Comparison of ENCODE assay signal across 25 mouse cellular contexts in the genomic region with DNA sequence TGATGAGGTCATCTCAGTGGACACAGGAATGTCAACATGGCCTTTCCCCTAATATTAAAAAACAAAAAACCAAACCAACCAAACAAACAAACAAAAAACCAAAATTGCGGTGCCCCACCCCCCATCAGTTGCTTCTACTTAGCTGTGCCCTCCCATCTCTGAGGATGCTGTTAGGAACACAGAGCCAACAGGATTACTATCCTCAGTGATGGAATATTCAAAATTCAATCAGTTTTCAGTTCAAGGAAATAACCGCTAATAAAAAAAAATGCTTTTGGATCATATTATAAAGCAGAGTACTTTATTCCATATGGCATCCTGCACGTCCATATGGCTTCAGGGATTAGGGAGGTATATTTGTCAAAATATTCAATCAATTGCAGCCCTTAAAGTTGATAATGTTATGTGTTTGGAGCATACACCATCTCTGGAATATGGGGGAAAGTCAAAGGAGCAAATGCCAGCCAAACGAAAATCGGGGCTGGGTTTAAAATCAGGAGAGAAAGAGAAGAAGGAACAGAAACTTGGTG.
"Had no signal": no experiment of that assay in that cellular context is flagged by ENCODE, and none has a peak within 500 bp of the region (broad histone marks: within the 10 kb centered on the region; RNA-seq: fewer than 3 reads in every experiment).

No protein-coding gene starts in this region.

- H3K4me2 ChIP-seq: heart, embryonic 12.5 days; hindbrain, embryonic 12.5 days; hindbrain, embryonic 14.5 days; intestine, embryonic 15.5 days; limb, embryonic 13.5 days; limb, embryonic 15.5 days; liver, embryonic 12.5 days had no signal

- ATAC-seq: hindbrain, embryonic 16.5 days; inflammation-experienced regulatory T-cells, adult 6 months; intestine, embryonic 15.5 days; intestine, postnatal 0 days; liver, embryonic 12.5 days had no signal

- DNase-seq: gastrocnemius, postnatal 10 days; gastrocnemius, postnatal 25 days; heart, adult 18-20 months; heart, postnatal 10 days; heart, postnatal 4 days; kidney, adult 18-20 months; kidney, adult 8-10 months; kidney, postnatal 10 days; kidney, postnatal 36 days; layer of hippocampus, postnatal 36 days; left cerebral cortex, postnatal 4 days; lung, adult 18-20 months had no signal

- H3K27me3 ChIP-seq: heart, embryonic 12.5 days; hindbrain, embryonic 12.5 days; intestine, embryonic 15.5 days; limb, embryonic 13.5 days; limb, embryonic 15.5 days; liver, embryonic 12.5 days had no signal

- H3K4me3 ChIP-seq: heart, embryonic 10.5 days; heart, embryonic 12.5 days; hindbrain, embryonic 10.5 days; hindbrain, embryonic 12.5 days; intestine, embryonic 15.5 days; limb, embryonic 13.5 days; limb, embryonic 15.5 days; liver, embryonic 12.5 days had no signal

- H3K9ac ChIP-seq: heart, embryonic 12.5 days; hindbrain, embryonic 12.5 days; hindbrain, embryonic 14.5 days; intestine, embryonic 15.5 days; limb, embryonic 13.5 days; limb, embryonic 15.5 days; liver, embryonic 12.5 days; liver, embryonic 14.5 days had no signal

- H3K4me1 ChIP-seq: heart, embryonic 10.5 days; hindbrain, embryonic 10.5 days; hindbrain, embryonic 12.5 days; intestine, embryonic 15.5 days; limb, embryonic 13.5 days; limb, embryonic 15.5 days; liver, embryonic 12.5 days had no signal

- H3K36me3 ChIP-seq: heart, embryonic 10.5 days; heart, embryonic 12.5 days; hindbrain, embryonic 10.5 days; hindbrain, embryonic 12.5 days; intestine, embryonic 15.5 days; limb, embryonic 13.5 days; limb, embryonic 15.5 days; liver, embryonic 12.5 days had no signal

- H3K27ac ChIP-seq: heart, embryonic 10.5 days; hindbrain, embryonic 10.5 days; hindbrain, embryonic 12.5 days; hindbrain, embryonic 14.5 days; intestine, embryonic 15.5 days; limb, embryonic 13.5 days; limb, embryonic 15.5 days; liver, embryonic 12.5 days; liver, embryonic 14.5 days had no signal

- H3K9me3 ChIP-seq: heart, embryonic 10.5 days; hindbrain, embryonic 10.5 days; hindbrain, embryonic 12.5 days; intestine, embryonic 15.5 days; limb, embryonic 13.5 days; limb, embryonic 15.5 days; liver, embryonic 12.5 days had no signal
